Mouse (Mus musculus) frontal cortex, adult 2 months (tissue): ENCODE measurements around the gene Unc13d. TPM values are rescaled to one million over a fixed set of nuclear protein-coding genes. Genes with fewer than 3 reads are reported as not detected.
"Not testable (repeated sequence)": the region's sequence is repeated elsewhere in the genome, so short reads cannot be mapped to it uniquely, and the experiment has no call there.

Experiments used
- DNase-seq, 2 experiments: peaks; one replicate each; pipeline ENCODE4 v3.0.0; 2022; ENCODE audit warnings: low spot score in 1 of 2; ENCODE audit errors: extremely low spot score in 1 of 2
- polyA plus RNA-seq: library from polyadenylated mRNA; depleted of rRNA; stranded (reverse); fragments of >200 nt; gene quantifications from 2 replicates; pipeline ENCODE4 v1.2.3, GENCODE M21; 2012

Gene Unc13d
- polyA plus RNA-seq, 1 experiment = 0.84 TPM

GRCm38 (mm10) chr11:116101931-116102381, 24.2 kb upstream of the Unc13d start:
- DNase-seq = no peak

- DNase-seq = no peak
These were observed 23.1 kb upstream of the Unc13d start for GRCm38 (mm10) chr11:116100839-116101238.

GRCm38 (mm10) chr11:116100385-116100784, 22.6 kb upstream of the Unc13d start:
- no peak for DNase-seq

GRCm38 (mm10) chr11:116099462-116099861, 21.7 kb upstream of the Unc13d start:
- DNase-seq = no peak

GRCm38 (mm10) chr11:116098711-116099460, 21.1 kb upstream of the Unc13d start:
- DNase-seq = no peak

- DNase-seq = no peak
These were observed 18.7 kb upstream of the Unc13d start for GRCm38 (mm10) chr11:116096213-116097108.

GRCm38 (mm10) chr11:116095573-116095972, 17.8 kb upstream of the Unc13d start:
- no peak for DNase-seq

- no peak for DNase-seq
These were observed 16.2 kb upstream of the Unc13d start for GRCm38 (mm10) chr11:116093771-116094565.

GRCm38 (mm10) chr11:116092959-116093358, 15.2 kb upstream of the Unc13d start:
- not testable (repeated sequence) for DNase-seq

- no peak for DNase-seq
These were observed 13.8 kb upstream of the Unc13d start for GRCm38 (mm10) chr11:116091591-116091990.

- no peak for DNase-seq
These were observed 11.8 kb upstream of the Unc13d start for GRCm38 (mm10) chr11:116089545-116089944.

- no peak for DNase-seq
These were observed 11.1 kb upstream of the Unc13d start for GRCm38 (mm10) chr11:116088741-116089394.

GRCm38 (mm10) chr11:116088188-116088587, 10.4 kb upstream of the Unc13d start:
- DNase-seq = no peak

GRCm38 (mm10) chr11:116087194-116088130, 9.7 kb upstream of the Unc13d start:
- peak; percentile 49 to 91 for DNase-seq

GRCm38 (mm10) chr11:116086258-116087193, 8.8 kb upstream of the Unc13d start, which contains the start of gene Wbp2:
TSS of gene Wbp2 (minus strand) at chr11:116086995.
- DNase-seq = peak; percentile 98 to 99

- DNase-seq = no peak
These were observed 6.4 kb upstream of the Unc13d start for GRCm38 (mm10) chr11:116084166-116084565.

GRCm38 (mm10) chr11:116083096-116083672, 5.4 kb upstream of the Unc13d start:
- no peak for DNase-seq
